Mouse (Mus musculus): Measurements from ENCODE around the gene Dyrk1a. TPM values are rescaled to one million over a fixed set of nuclear protein-coding genes. Genes with fewer than 3 reads are reported as not detected.

Gene Dyrk1a
- polyA plus RNA-seq, 1 experiment from 2014 or later, result 11.6 TPM

GRCm38 (mm10) chr16:94641799-94642198 is 72.0 kb downstream of the Dyrk1a start:
- Histone ChIP-seq H3K4me1 (replicated peaks) (peaks cover 5% of the 10 kb centered on the region; the same call in 1 of the 2 replicates), H3K27ac (no peak overlapping the region), H3K9ac (replicated peaks) (no peak overlapping the region), H3K9me3 (no peaks in the 10 kb centered on the region), H3K27me3 (no peaks in the 10 kb centered on the region), H3K36me3 (peaks cover 21% of the 10 kb centered on the region), H3K4me3 (replicated peaks) (no peak overlapping the region), H3K4me2 (no peak overlapping the region)
- WGBS, result 98% methylated on average over 2 of the region's 2 CpGs
- ATAC-seq (ENCODE audit: insufficient number of reproducible peaks, insufficient read depth, low FRiP score, low TSS enrichment, low read depth), result no peak

- 74% methylated on average over 5 of the region's 5 CpGs for WGBS
- peaks cover under 1% of the 10 kb centered on the region; the same call in 1 of the 2 replicates for H3K36me3 ChIP-seq
- H3K4me1 ChIP-seq (replicated peaks), result peaks cover 7% of the 10 kb centered on the region; the same call in 1 of the 2 replicates
- no peaks in the 10 kb centered on the region for H3K27me3 ChIP-seq
- ATAC-seq (ENCODE audit: insufficient number of reproducible peaks, insufficient read depth, low FRiP score, low TSS enrichment, low read depth), result no peak
- H3K27ac ChIP-seq, result no peak overlapping the region
- no peaks in the 10 kb centered on the region for H3K9me3 ChIP-seq
- H3K9ac ChIP-seq (replicated peaks), result no peak overlapping the region
- H3K4me2 ChIP-seq, result no peak overlapping the region
- H3K4me3 ChIP-seq (replicated peaks), result no peak overlapping the region
Measured at GRCm38 (mm10) chr16:94647153-94647552, 77.3 kb downstream of the Dyrk1a start.

- H3K4me2 ChIP-seq, result no peak overlapping the region
- no peaks in the 10 kb centered on the region for H3K9me3 ChIP-seq
- H3K27me3 ChIP-seq, result no peaks in the 10 kb centered on the region
- H3K9ac ChIP-seq (replicated peaks), result no peak overlapping the region
- 90% methylated on average over 2 of the region's 2 CpGs for WGBS
- H3K4me1 ChIP-seq (replicated peaks), result peaks cover 7% of the 10 kb centered on the region; the same call in 1 of the 2 replicates
- no peak overlapping the region for H3K27ac ChIP-seq
- ATAC-seq (ENCODE audit: insufficient number of reproducible peaks, insufficient read depth, low FRiP score, low TSS enrichment, low read depth), result no peak
- no peaks in the 10 kb centered on the region for H3K36me3 ChIP-seq
- H3K4me3 ChIP-seq (replicated peaks), result no peak overlapping the region
Measured at GRCm38 (mm10) chr16:94647925-94648324, 78.1 kb downstream of the Dyrk1a start.

- H3K4me1 ChIP-seq (replicated peaks), result peaks cover 7% of the 10 kb centered on the region; the same call in 1 of the 2 replicates
- H3K9me3 ChIP-seq, result no peaks in the 10 kb centered on the region
- H3K9ac ChIP-seq (replicated peaks), result no peak overlapping the region
- no peak overlapping the region for H3K27ac ChIP-seq
- H3K4me2 ChIP-seq, result no peak overlapping the region
- H3K27me3 ChIP-seq, result no peaks in the 10 kb centered on the region
- WGBS, result 72% methylated on average over 3 of the region's 3 CpGs
- H3K4me3 ChIP-seq (replicated peaks), result no peak overlapping the region
- ATAC-seq (ENCODE audit: insufficient number of reproducible peaks, insufficient read depth, low FRiP score, low TSS enrichment, low read depth), result no peak
- H3K36me3 ChIP-seq, result no peaks in the 10 kb centered on the region
Measured at GRCm38 (mm10) chr16:94649861-94650260, 80.1 kb downstream of the Dyrk1a start.

- WGBS, result 82% methylated on average over 4 of the region's 4 CpGs
- ATAC-seq (ENCODE audit: insufficient number of reproducible peaks, insufficient read depth, low FRiP score, low TSS enrichment, low read depth), result no peak
- Histone ChIP-seq H3K9ac (replicated peaks) (no peak overlapping the region), H3K9me3 (no peaks in the 10 kb centered on the region), H3K27ac (no peak overlapping the region), H3K27me3 (no peaks in the 10 kb centered on the region), H3K4me3 (replicated peaks) (no peak overlapping the region), H3K36me3 (no peaks in the 10 kb centered on the region), H3K4me1 (replicated peaks) (peaks cover 16% of the 10 kb centered on the region), H3K4me2 (no peak overlapping the region)
Measured at GRCm38 (mm10) chr16:94652091-94652713, 82.4 kb downstream of the Dyrk1a start.

GRCm38 (mm10) chr16:94655083-94655482 is 85.3 kb downstream of the Dyrk1a start:
- no peaks in the 10 kb centered on the region for H3K27me3 ChIP-seq
- no peaks in the 10 kb centered on the region for H3K9me3 ChIP-seq
- no peak for ATAC-seq (ENCODE audit: insufficient number of reproducible peaks, insufficient read depth, low FRiP score, low TSS enrichment, low read depth)
- no peak overlapping the region for H3K27ac ChIP-seq
- peaks cover 8% of the 10 kb centered on the region; the same call in 1 of the 2 replicates for H3K4me1 ChIP-seq (replicated peaks)
- peaks cover 5% of the 10 kb centered on the region for H3K36me3 ChIP-seq
- H3K9ac ChIP-seq (replicated peaks), result no peak overlapping the region
- no peak overlapping the region for H3K4me3 ChIP-seq (replicated peaks)
- no peak overlapping the region for H3K4me2 ChIP-seq
- WGBS, result 60% methylated on average over 6 of the region's 6 CpGs

GRCm38 (mm10) chr16:94656891-94657290 is 87.1 kb downstream of the Dyrk1a start:
- Histone ChIP-seq H3K36me3 (peaks cover 11% of the 10 kb centered on the region), H3K4me3 (replicated peaks) (no peak overlapping the region), H3K4me2 (no peak overlapping the region), H3K9me3 (no peaks in the 10 kb centered on the region), H3K27ac (no peak overlapping the region), H3K9ac (replicated peaks) (no peak overlapping the region), H3K4me1 (replicated peaks) (peaks cover 8% of the 10 kb centered on the region; the same call in 1 of the 2 replicates), H3K27me3 (no peaks in the 10 kb centered on the region)
- WGBS, result 82% methylated on average over 7 of the region's 7 CpGs
- ATAC-seq (ENCODE audit: insufficient number of reproducible peaks, insufficient read depth, low FRiP score, low TSS enrichment, low read depth), result no peak

GRCm38 (mm10) chr16:94659394-94659793 is 89.6 kb downstream of the Dyrk1a start:
- no peaks in the 10 kb centered on the region for H3K9me3 ChIP-seq
- no peak overlapping the region for H3K4me3 ChIP-seq (replicated peaks)
- H3K27me3 ChIP-seq, result no peaks in the 10 kb centered on the region
- no peak overlapping the region for H3K9ac ChIP-seq (replicated peaks)
- peaks cover 8% of the 10 kb centered on the region; the same call in 1 of the 2 replicates for H3K4me1 ChIP-seq (replicated peaks)
- 92% methylated on average over 7 of the region's 7 CpGs for WGBS
- peaks cover 12% of the 10 kb centered on the region for H3K36me3 ChIP-seq
- no peak overlapping the region for H3K27ac ChIP-seq
- ATAC-seq (ENCODE audit: insufficient number of reproducible peaks, insufficient read depth, low FRiP score, low TSS enrichment, low read depth), result no peak
- no peak overlapping the region for H3K4me2 ChIP-seq

- H3K27ac ChIP-seq, result peak overlapping the region; percentile 35; the same call in 1 of the 2 replicates
- no peak overlapping the region for H3K4me2 ChIP-seq
- H3K4me3 ChIP-seq (replicated peaks), result no peak overlapping the region
- ATAC-seq (ENCODE audit: insufficient number of reproducible peaks, insufficient read depth, low FRiP score, low TSS enrichment, low read depth), result no peak
- H3K9ac ChIP-seq (replicated peaks), result no peak overlapping the region
- H3K4me1 ChIP-seq (replicated peaks), result peaks cover 8% of the 10 kb centered on the region; the same call in 1 of the 2 replicates
- 92% methylated on average over 8 of the region's 8 CpGs for WGBS
- H3K9me3 ChIP-seq, result no peaks in the 10 kb centered on the region
- no peaks in the 10 kb centered on the region for H3K27me3 ChIP-seq
- H3K36me3 ChIP-seq, result peaks cover 19% of the 10 kb centered on the region
Measured at GRCm38 (mm10) chr16:94660221-94660620, 90.4 kb downstream of the Dyrk1a start.

- WGBS, result 91% methylated on average over 4 of the region's 4 CpGs
- peaks cover 72% of the 10 kb centered on the region for H3K36me3 ChIP-seq
- no peaks in the 10 kb centered on the region for H3K9me3 ChIP-seq
- no peak overlapping the region for H3K9ac ChIP-seq (replicated peaks)
- no peaks in the 10 kb centered on the region for H3K4me1 ChIP-seq (replicated peaks)
- no peak overlapping the region for H3K4me3 ChIP-seq (replicated peaks)
- no peaks in the 10 kb centered on the region for H3K27me3 ChIP-seq
- no peak overlapping the region for H3K4me2 ChIP-seq
- H3K27ac ChIP-seq, result no peak overlapping the region
- no peak for ATAC-seq (ENCODE audit: insufficient number of reproducible peaks, insufficient read depth, low FRiP score, low TSS enrichment, low read depth)
Measured at GRCm38 (mm10) chr16:94667557-94667956, 97.7 kb downstream of the Dyrk1a start.

- no peaks in the 10 kb centered on the region for H3K4me1 ChIP-seq (replicated peaks)
- no peaks in the 10 kb centered on the region for H3K9me3 ChIP-seq
- no peaks in the 10 kb centered on the region for H3K27me3 ChIP-seq
- H3K9ac ChIP-seq (replicated peaks), result no peak overlapping the region
- no peak overlapping the region for H3K27ac ChIP-seq
- peaks cover 83% of the 10 kb centered on the region for H3K36me3 ChIP-seq
- no peak overlapping the region for H3K4me2 ChIP-seq
- WGBS, result 90% methylated on average over 9 of the region's 9 CpGs
- ATAC-seq (ENCODE audit: insufficient number of reproducible peaks, insufficient read depth, low FRiP score, low TSS enrichment, low read depth), result no peak
- H3K4me3 ChIP-seq (replicated peaks), result no peak overlapping the region
Measured at GRCm38 (mm10) chr16:94671313-94671712, 101.5 kb downstream of the Dyrk1a start.

- WGBS, result 61% methylated on average over 4 of the region's 4 CpGs
- ATAC-seq (ENCODE audit: insufficient number of reproducible peaks, insufficient read depth, low FRiP score, low TSS enrichment, low read depth), result no peak
- no peak overlapping the region for H3K27ac ChIP-seq
- no peaks in the 10 kb centered on the region for H3K9me3 ChIP-seq
- peaks cover 69% of the 10 kb centered on the region for H3K36me3 ChIP-seq
- H3K27me3 ChIP-seq, result no peaks in the 10 kb centered on the region
- no peak overlapping the region for H3K9ac ChIP-seq (replicated peaks)
- no peak overlapping the region for H3K4me3 ChIP-seq (replicated peaks)
- H3K4me2 ChIP-seq, result no peak overlapping the region
- H3K4me1 ChIP-seq (replicated peaks), result no peaks in the 10 kb centered on the region; the same call in 1 of the 2 replicates
Measured at GRCm38 (mm10) chr16:94680924-94681323, 111.1 kb downstream of the Dyrk1a start.

All from limb, embryonic 12.5 days (tissue).